Mouse (Mus musculus): Measurements from ENCODE around the gene Cic. TPM values are rescaled to one million over a fixed set of nuclear protein-coding genes. Genes with fewer than 3 reads are reported as not detected.

The Cic gene
- total RNA-seq, 2 experiments from 2014 or later, result 65.7 to 73.4 TPM

Small RNAs within 50 kb of the gene (microRNA-seq; reads per million reads assigned to microRNA genes)
- 0 reads per million in 2 experiments for gene Mir7048

Other genes starting within 250 kb of the Cic start
- 10 to 100 TPM in 1 of 2 experiments, 1 to 10 TPM in 1; 7.2 to 11.0 TPM for gene Grik5, start 195.4 kb upstream of the Cic start, total RNA-seq (2021)
- gene Zfp574, start 195.1 kb upstream of the Cic start, total RNA-seq (2021), result 1 to 10 TPM; 6.9 to 9.0 TPM
- gene Pou2f2, start 88.0 kb upstream of the Cic start, total RNA-seq (2021), result under 1 TPM; 0.16 to 0.77 TPM
- gene Dedd2, start 47.1 kb upstream of the Cic start, total RNA-seq (2021), result 1 to 10 TPM; 6.3 to 7.4 TPM
- gene Zfp526, start 46.3 kb upstream of the Cic start, total RNA-seq (2021), result 1 to 10 TPM; 6.2 to 8.5 TPM
- 10 to 100 TPM; 51.1 to 60.2 TPM for gene Gsk3a, start 29.9 kb upstream of the Cic start, total RNA-seq (2021)
- gene Erf, start 16.9 kb upstream of the Cic start, total RNA-seq (2021), result 10 to 100 TPM; 14.9 to 18.4 TPM
- 10 to 100 TPM in 1 of 2 experiments, 1 to 10 TPM in 1; 7.5 to 12.3 TPM for gene Pafah1b3, start 30.3 kb downstream of the Cic start, total RNA-seq (2021)
- not detected for gene Prr19, start 33.7 kb downstream of the Cic start, total RNA-seq (2021)
- not detected for gene Tmem145, start 38.4 kb downstream of the Cic start, total RNA-seq (2021)
- 10 to 100 TPM; 24.0 to 27.2 TPM for gene Megf8, start 49.5 kb downstream of the Cic start, total RNA-seq (2021)
- not detected for gene Cnfn, start 102.0 kb downstream of the Cic start, total RNA-seq (2021)
- gene Lipe, start 131.0 kb downstream of the Cic start, total RNA-seq (2021), result 10 to 100 TPM; 18.2 to 18.4 TPM
- not detected for gene Cxcl17, start 145.2 kb downstream of the Cic start, total RNA-seq (2021)
- gene Ceacam1, start 209.9 kb downstream of the Cic start, total RNA-seq (2021), result 1 to 10 TPM; 4.9 to 7.8 TPM

Measured in gastrocnemius, postnatal 10 days (tissue).